Mouse (Mus musculus) Muller cell, postnatal 12 days (primary cell): ENCODE data around the gene Utp20.
"Not testable (repeated sequence)": the region's sequence is repeated elsewhere in the genome, so short reads cannot be mapped to it uniquely, and the experiment has no call there.

Experiments
- DNase-seq: peaks from one replicate; pipeline ENCODE4 v3.0.0-alpha.2; 2015; ENCODE audit errors: inconsistent ontology term

The Utp20 gene

GRCm38 (mm10) chr10:88826188-88826946 lies at the start of gene Utp20:
Utp20 (minus strand) TSS chr10:88826804.
- DNase-seq = peak; percentile 87

DNA sequence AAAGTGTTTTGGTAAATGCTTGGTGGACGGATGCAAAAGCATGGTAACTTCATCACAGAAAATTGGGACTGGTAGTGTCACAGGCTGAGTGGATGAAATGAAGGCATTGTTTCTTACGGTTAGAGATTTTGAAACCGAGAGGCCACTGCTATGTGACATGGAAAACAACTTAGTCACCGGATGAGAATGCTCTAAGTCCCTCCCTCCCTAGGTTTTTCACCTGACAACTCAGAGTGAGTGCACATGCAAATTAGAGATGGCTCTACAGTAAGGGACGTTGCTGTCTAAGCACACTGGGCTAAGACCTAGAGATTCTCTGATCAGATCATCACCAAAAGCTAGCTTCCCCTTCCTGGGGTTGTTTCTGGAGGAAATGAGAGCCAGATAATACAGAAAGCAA lies 48.3 kb upstream of the Utp20 start:
- no peak for DNase-seq

GRCm38 (mm10) chr10:88866017-88866416 lies 39.4 kb upstream of the Utp20 start:
- DNase-seq = no peak

DNA sequence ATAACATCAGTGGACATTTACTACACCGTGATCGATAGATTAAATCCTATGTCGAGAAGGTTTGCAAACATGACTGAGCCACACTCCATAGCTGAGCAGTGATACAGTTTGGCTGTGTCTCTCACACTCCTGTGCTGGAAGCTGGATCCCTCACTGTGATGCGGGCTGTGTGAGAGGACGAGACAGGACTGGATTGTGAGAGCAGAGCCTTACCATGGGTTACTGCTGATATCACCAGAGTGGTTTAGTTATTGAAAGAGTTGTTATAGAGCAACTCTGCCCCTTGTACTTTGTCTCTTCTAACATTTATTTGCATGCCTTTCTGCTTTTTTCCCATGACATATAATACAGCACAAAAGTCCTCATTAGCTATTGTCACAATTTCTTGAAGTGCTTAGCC lies 35.7 kb upstream of the Utp20 start:
- DNase-seq = no peak

- DNase-seq = no peak
These were observed 34.8 kb upstream of the Utp20 start for GRCm38 (mm10) chr10:88861416-88861815.

DNA sequence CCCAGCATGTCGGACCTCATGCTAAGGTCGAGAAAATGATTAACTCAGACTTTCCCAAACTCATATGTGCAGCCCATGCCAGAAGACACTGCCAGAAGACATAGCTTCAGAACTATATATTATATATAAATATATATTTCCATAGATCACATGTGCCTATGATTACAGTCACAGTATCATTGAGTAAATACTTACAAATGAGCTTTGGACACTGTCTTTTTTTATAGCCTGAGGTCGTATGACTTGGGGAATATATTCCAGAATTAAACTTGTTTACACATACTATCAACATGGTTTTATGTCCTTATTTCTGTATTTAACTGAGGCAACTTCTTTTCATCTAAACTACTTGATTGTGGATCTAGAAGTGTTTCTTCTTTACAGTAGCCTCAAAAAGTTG lies 34.3 kb upstream of the Utp20 start:
- no peak for DNase-seq

GRCm38 (mm10) chr10:88853326-88853725 lies 26.7 kb upstream of the Utp20 start:
- DNase-seq = no peak

DNA sequence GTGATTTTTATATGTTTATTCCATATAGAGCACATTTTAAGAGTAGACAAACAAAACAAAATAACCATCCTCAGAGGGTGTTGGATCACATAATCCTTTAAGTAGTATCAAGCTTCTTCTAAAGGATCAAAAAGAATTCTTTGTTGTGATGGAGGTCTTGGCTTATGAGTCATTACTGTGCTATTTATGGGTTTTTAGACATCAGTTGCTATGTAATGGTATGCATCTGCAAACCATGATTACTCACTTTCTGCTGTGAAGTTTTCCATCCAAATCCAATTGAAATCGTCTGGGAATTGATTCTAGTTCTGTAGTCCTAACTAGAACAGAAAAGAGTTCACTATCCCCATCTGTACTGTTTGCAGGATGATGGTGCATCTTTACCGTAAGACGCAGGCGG lies 23.4 kb upstream of the Utp20 start:
- peak; percentile 11 for DNase-seq

DNA sequence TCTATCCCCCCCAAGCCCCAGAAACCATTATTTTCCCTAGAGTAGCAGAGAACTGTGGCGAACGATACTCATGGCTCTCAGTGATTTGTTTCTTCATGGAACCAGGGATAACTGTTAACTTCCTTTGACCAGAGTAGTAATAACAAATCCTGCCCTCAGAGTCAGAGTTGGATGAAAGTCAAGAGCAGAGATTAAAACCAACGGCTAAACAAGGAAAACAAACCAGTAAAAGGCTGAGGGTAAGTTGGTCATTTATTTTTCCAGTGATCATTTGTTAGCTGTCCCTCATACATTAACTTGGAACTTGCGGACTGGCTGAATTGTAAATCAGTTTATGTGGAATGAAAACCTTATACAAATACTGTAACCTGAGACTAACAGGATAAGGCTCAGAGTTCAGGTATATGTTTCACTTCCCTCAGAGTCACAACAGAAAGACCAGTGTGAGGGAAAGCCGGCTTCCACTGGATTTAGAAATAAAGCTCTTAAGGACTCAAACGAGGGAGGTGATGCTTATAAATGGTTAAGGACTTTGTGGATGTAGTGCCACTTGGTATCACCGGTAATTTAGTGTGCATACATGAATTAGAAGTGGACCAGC lies 22.4 kb upstream of the Utp20 start:
- DNase-seq = no peak

DNA sequence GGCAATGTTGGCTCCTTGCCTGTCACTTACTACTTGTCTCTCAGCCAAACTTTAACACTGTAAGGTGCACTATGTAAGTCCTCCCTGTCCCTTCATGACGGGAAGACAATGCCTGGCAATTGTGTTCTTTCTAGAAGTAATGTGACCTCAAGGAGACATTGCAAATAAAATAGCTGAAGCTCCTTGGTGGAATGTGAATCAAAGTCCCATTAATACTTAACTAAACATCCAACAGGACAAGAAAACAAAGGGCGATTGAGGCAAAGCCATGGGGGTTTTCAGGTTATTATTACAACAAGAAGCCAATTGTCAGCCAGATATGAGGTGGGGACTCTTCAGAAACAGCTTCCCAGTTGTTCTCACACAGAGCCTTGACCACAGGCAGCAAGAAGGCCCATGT lies 7.6 kb upstream of the Utp20 start:
- DNase-seq = no peak

- no peak for DNase-seq
These were observed 1.8 kb upstream of the Utp20 start for GRCm38 (mm10) chr10:88828361-88828760.

- DNase-seq = no peak
These were observed 992 bp upstream of the Utp20 start for GRCm38 (mm10) chr10:88827596-88827995.

DNA sequence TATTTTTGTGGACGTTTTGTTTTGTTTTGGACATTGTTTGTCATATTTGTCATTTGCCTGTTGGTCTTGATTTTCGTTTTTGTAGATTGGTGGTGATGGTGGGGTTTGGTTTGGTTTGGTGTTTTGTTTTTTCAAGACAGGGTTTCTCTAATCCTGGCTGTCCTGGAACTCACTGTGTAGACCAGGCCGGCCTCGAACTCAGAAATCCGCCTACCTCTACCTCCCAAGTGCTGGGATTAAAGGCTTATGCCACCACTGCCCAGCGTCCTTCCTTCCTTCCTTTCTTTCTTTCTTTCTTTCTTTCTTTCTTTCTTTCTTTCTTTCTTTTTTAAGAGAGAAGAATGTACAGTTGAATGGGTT lies 323 bp upstream of the Utp20 start:
- not testable (repeated sequence) for DNase-seq

DNA sequence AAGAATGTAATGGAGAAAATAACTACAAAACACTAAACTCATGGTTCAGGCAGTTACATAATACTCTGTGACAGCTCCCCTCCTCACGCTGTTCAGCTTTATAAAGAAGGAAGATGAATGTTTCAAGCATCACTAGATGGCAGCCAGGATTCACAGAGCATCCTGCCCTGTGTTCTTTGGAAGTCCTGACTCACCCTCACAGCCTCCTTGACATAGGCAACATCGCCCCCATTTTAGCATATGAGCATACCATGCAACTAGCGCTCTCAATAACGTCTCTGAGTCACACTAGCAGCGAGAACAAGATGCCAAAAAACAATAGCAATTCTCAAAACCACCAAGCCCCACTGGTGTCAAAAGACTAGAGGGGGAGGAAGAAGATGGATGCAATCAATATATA lies 9.3 kb downstream of the Utp20 start:
- no peak for DNase-seq

- DNase-seq = no peak
These were observed 11.3 kb downstream of the Utp20 start for GRCm38 (mm10) chr10:88815256-88815655.

GRCm38 (mm10) chr10:88811704-88812103 lies 14.9 kb downstream of the Utp20 start:
- no peak for DNase-seq

- no peak for DNase-seq
These were observed 24.4 kb downstream of the Utp20 start for GRCm38 (mm10) chr10:88802236-88802635.

GRCm38 (mm10) chr10:88799381-88799780 lies 27.2 kb downstream of the Utp20 start:
- no peak for DNase-seq

DNA sequence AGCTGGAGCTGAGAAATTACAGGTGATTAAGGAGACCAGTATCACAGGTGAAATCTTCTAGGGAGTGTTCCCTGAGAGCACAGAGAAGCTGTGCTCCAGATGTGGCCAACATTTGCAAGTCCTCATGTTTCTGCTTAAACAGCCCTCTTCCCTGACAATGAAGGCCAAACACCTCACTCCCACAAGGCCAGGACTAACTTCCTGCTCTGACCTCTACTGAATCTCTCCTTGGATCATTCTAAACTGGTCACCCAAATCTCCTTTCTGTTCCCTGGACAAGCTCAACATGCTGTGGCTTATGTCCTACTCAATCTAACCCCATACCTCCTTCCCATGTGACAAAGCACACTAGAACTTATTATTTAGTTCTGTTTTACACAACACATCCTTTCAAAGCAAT lies 29.2 kb downstream of the Utp20 start:
- DNase-seq = no peak

GRCm38 (mm10) chr10:88796939-88797338 lies 29.7 kb downstream of the Utp20 start:
- DNase-seq = no peak

GRCm38 (mm10) chr10:88795226-88795625 lies 31.4 kb downstream of the Utp20 start:
- DNase-seq = no peak

- DNase-seq = no peak
These were observed 32.0 kb downstream of the Utp20 start for GRCm38 (mm10) chr10:88794606-88795005.

GRCm38 (mm10) chr10:88793671-88794070 lies 32.9 kb downstream of the Utp20 start:
- no peak for DNase-seq

GRCm38 (mm10) chr10:88784513-88784931 lies 42.1 kb downstream of the Utp20 start:
- DNase-seq = no peak
